Mouse (Mus musculus): ENCODE data around the gene Vmn1r82. TPM values are rescaled to one million over a fixed set of nuclear protein-coding genes. Genes with fewer than 3 reads are reported as not detected.

The Vmn1r82 gene
- polyA plus RNA-seq (2016; fragmentation: Nextera tagmentation; extraction: Ambion mirVana) = not detected in 2 replicates

- ATAC-seq (ENCODE audit: insufficient number of reproducible peaks, insufficient read depth, low FRiP score, low TSS enrichment) = no peak
- Histone ChIP-seq H3K27me3 (no peaks in the 10 kb centered on the region), H3K9ac (no peak within 1 kb of the TSS), H3K4me1 (no peaks in the 10 kb centered on the region), H3K27ac (no peak within 1 kb of the TSS), H3K4me2 (replicated peaks) (no peak within 1 kb of the TSS), H3K9me3 (peaks cover 5% of the 10 kb centered on the region), H3K4me3 (no peak within 1 kb of the TSS), H3K36me3 (no peaks in the 10 kb centered on the region)
- WGBS = 58% methylated on average over 2 of the region's 2 CpGs
These were observed at the start of gene Vmn1r82 for GRCm38 (mm10) chr7:12300130-12300529. Gene Vmn1r82 (plus strand): TSS chr7:12300430.

DNA sequence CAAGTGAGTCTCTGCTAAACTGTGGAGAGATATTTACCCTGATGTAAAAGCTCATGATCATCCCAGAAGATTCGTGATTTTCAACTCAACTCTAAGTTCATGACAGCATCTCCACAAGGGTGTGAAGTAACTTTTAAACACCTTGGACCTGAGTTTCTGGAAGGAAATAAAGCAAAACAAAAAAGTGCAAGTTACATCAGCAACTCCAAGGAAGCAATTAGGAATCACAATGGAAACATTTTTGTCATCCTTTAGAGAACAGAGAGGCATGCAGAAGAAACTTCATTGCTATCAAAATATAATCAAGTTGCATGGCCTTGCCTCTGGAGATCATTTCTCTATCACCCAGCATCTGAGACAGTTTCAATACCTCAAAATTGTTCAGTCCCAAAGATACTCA, 32.1 kb upstream of the Vmn1r82 start, which contains the start of gene Vmn1r81:
TSS of gene Vmn1r81 (minus strand) at position 101 of the 400 bp plus-strand sequence.
- no peak within 1 kb of the TSS for H3K9ac ChIP-seq
- peaks cover 7% of the 10 kb centered on the region; the same call in 1 of the 2 replicates for H3K9me3 ChIP-seq
- H3K36me3 ChIP-seq = no peaks in the 10 kb centered on the region
- H3K27ac ChIP-seq = no peak within 1 kb of the TSS
- H3K27me3 ChIP-seq = no peaks in the 10 kb centered on the region
- no peak within 1 kb of the TSS for H3K4me2 ChIP-seq (replicated peaks)
- no peak for ATAC-seq (ENCODE audit: insufficient number of reproducible peaks, insufficient read depth, low FRiP score, low TSS enrichment)
- H3K4me1 ChIP-seq = no peaks in the 10 kb centered on the region
- no peak within 1 kb of the TSS for H3K4me3 ChIP-seq
- WGBS = 72% methylated on average over 1 of the region's 1 CpGs

DNA sequence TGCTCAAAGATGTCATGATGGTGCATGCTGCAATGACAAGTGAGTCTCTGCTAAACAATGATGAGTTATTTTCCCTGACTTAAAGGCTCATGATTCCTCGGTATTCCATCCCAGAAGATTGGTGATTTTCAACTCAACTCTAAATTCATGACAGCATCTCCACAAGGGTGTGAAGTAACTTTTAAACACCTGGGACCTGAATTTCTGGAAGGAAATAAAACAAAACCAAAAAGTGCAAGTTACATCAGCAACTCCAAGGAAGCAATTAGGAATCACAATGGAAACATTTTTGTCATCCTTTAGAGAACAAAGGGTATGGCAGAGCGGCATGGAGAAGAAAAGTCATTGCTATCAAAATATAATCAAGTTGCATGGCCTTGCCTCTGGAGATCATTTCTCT, 29.2 kb downstream of the Vmn1r82 start, which contains the start of gene Vmn1r83:
TSS of gene Vmn1r83 (minus strand) at position 101 of the 400 bp plus-strand sequence.
- H3K4me1 ChIP-seq = no peaks in the 10 kb centered on the region
- H3K36me3 ChIP-seq = no peaks in the 10 kb centered on the region
- no peak within 1 kb of the TSS for H3K27ac ChIP-seq
- WGBS = 81% methylated on average over 2 of the region's 2 CpGs
- no peaks in the 10 kb centered on the region for H3K27me3 ChIP-seq
- no peak for ATAC-seq (ENCODE audit: insufficient number of reproducible peaks, insufficient read depth, low FRiP score, low TSS enrichment)
- no peak within 1 kb of the TSS for H3K4me2 ChIP-seq (replicated peaks)
- no peak within 1 kb of the TSS for H3K4me3 ChIP-seq
- peaks cover 8% of the 10 kb centered on the region; the same call in 1 of the 2 replicates for H3K9me3 ChIP-seq
- no peak within 1 kb of the TSS for H3K9ac ChIP-seq

Other genes with a start within 250 kb of the Vmn1r82 start
- gene Vmn1r78, start 150.2 kb upstream of the Vmn1r82 start, polyA plus RNA-seq (2016; fragmentation: Nextera tagmentation; extraction: Ambion mirVana) = not detected in 2 replicates
- not detected in 2 replicates for gene Vmn1r79, start 129.2 kb upstream of the Vmn1r82 start, polyA plus RNA-seq (2016; fragmentation: Nextera tagmentation; extraction: Ambion mirVana)
- not detected in 2 replicates for gene Vmn1r80, start 111.1 kb upstream of the Vmn1r82 start, polyA plus RNA-seq (2016; fragmentation: Nextera tagmentation; extraction: Ambion mirVana)
- gene Vmn1r81, start 32.2 kb upstream of the Vmn1r82 start, polyA plus RNA-seq (2016; fragmentation: Nextera tagmentation; extraction: Ambion mirVana) = not detected in 2 replicates
- not detected in 2 replicates for gene Vmn1r83, start 29.1 kb downstream of the Vmn1r82 start, polyA plus RNA-seq (2016; fragmentation: Nextera tagmentation; extraction: Ambion mirVana)
- not detected in 2 replicates for gene Vmn1r84, start 68.8 kb downstream of the Vmn1r82 start, polyA plus RNA-seq (2016; fragmentation: Nextera tagmentation; extraction: Ambion mirVana)
- 5.4 and 5.8 TPM in 2 replicates for gene Zfp551, start 122.3 kb downstream of the Vmn1r82 start, polyA plus RNA-seq (2016; fragmentation: Nextera tagmentation; extraction: Ambion mirVana)
- gene Zfp606, start 177.9 kb downstream of the Vmn1r82 start, polyA plus RNA-seq (2016; fragmentation: Nextera tagmentation; extraction: Ambion mirVana) = 36.1 and 38.2 TPM in 2 replicates
- gene 2900092C05Rik, start 212.1 kb downstream of the Vmn1r82 start, polyA plus RNA-seq (2016; fragmentation: Nextera tagmentation; extraction: Ambion mirVana) = not detected in 2 replicates